Mouse (Mus musculus): ENCODE data around the gene Syce2. TPM values are rescaled to one million over a fixed set of nuclear protein-coding genes. Genes with fewer than 3 reads are reported as not detected.
"Not testable (repeated sequence)": the region's sequence is repeated elsewhere in the genome, so short reads cannot be mapped to it uniquely, and the experiment has no call there.

Gene Syce2
- polyA plus RNA-seq, 1 experiment from 2014 or later = 101 TPM

DNA sequence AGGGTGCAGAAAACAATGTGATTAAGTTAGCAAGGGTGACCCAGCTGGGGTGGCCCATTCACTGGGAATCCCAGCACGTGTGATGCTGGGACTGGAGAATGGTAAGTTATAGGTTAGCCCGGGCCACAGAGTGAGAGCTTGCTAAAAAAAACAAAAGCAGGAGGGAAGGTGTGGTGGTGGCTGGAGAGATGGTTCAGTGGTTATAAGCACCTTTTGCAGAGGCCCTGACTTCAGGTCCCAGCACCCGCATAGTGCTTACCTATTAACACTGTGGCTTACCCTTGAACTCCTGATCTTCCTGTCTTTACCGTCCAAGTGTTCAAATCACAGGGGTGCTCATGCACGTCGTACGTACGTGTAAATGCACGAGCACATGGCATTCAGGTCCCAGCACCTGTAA lies 35.1 kb downstream of the Syce2 start:
- Histone ChIP-seq H3K4me1 (peaks cover 28% of the 10 kb centered on the region), H3K4me3 (no peak overlapping the region), H3K4me2 (no peak overlapping the region), H3K9me3 (no peaks in the 10 kb centered on the region), H3K27me3 (peaks cover 29% of the 10 kb centered on the region), H3K27ac (no peak overlapping the region), H3K9ac (no peak overlapping the region), H3K36me3 (peaks cover 4% of the 10 kb centered on the region; the same call in 1 of the 2 replicates)
- WGBS = 92% methylated on average over 9 of the region's 9 CpGs
- ATAC-seq (ENCODE audit: insufficient number of reproducible peaks, insufficient read depth, low FRiP score, low TSS enrichment, low read depth) = no peak

DNA sequence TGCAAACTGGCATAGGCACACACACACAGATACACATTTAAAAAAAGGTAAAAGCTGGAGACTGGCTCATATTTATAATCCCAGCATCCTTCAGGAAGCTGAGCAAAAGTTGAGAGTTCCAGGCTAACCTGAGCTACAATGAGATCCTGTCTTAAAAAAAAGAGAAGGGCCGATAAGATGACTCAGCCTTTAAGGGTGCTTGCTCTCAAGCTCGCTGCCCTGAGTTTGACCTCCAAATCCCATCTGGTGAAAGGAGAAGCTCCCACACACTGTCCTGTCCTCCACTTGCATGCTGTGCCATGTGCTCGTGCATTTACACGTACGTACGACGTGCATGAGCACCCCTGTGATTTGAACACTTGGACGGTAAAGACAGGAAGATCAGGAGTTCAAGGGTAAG lies 35.6 kb downstream of the Syce2 start:
- no peak for ATAC-seq (ENCODE audit: insufficient number of reproducible peaks, insufficient read depth, low FRiP score, low TSS enrichment, low read depth)
- 75% methylated on average over 8 of the region's 8 CpGs for WGBS
- H3K4me2 ChIP-seq = no peak overlapping the region

DNA sequence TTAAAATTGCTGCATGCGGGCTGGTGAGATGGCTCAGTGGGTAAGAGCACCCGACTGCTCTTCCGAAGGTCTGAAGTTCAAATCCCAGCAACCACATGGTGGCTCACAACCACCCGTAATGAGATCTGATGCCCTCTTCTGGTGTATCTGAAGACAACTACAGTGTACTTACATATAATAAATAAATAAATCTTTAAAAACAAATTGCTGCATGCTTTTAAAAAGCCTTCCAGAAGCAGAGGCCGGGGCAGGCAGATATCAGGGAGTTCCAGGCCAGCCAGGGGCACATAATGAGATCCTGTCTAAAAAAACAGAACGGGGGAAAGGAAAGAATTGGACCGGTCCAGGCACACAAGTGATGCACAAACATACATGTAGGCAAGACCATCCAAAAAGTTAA lies 36.1 kb downstream of the Syce2 start:
- Histone ChIP-seq H3K9ac (peak overlapping the region; percentile 74; the same call in 1 of the 2 replicates), H3K27ac (peak overlapping the region; percentile 51; the same call in 1 of the 2 replicates), H3K4me2 (peak overlapping the region; percentile 82), H3K4me1 (peaks cover 30% of the 10 kb centered on the region), H3K27me3 (peaks cover 35% of the 10 kb centered on the region), H3K4me3 (peak overlapping the region; percentile 57)
- ATAC-seq (ENCODE audit: insufficient number of reproducible peaks, insufficient read depth, low FRiP score, low TSS enrichment, low read depth); H3K9me3 ChIP-seq; H3K36me3 ChIP-seq: not testable (repeated sequence)
- 21% methylated on average over 7 of the region's 7 CpGs for WGBS

More for the DNA sequence above, 35.6 kb downstream of the Syce2 start:
- Histone ChIP-seq H3K36me3 (peaks cover 4% of the 10 kb centered on the region; the same call in 1 of the 2 replicates), H3K27me3 (peaks cover 30% of the 10 kb centered on the region), H3K9ac (no peak overlapping the region), H3K9me3 (no peaks in the 10 kb centered on the region), H3K27ac (no peak overlapping the region), H3K4me3 (no peak overlapping the region), H3K4me1 (peaks cover 26% of the 10 kb centered on the region)

DNA sequence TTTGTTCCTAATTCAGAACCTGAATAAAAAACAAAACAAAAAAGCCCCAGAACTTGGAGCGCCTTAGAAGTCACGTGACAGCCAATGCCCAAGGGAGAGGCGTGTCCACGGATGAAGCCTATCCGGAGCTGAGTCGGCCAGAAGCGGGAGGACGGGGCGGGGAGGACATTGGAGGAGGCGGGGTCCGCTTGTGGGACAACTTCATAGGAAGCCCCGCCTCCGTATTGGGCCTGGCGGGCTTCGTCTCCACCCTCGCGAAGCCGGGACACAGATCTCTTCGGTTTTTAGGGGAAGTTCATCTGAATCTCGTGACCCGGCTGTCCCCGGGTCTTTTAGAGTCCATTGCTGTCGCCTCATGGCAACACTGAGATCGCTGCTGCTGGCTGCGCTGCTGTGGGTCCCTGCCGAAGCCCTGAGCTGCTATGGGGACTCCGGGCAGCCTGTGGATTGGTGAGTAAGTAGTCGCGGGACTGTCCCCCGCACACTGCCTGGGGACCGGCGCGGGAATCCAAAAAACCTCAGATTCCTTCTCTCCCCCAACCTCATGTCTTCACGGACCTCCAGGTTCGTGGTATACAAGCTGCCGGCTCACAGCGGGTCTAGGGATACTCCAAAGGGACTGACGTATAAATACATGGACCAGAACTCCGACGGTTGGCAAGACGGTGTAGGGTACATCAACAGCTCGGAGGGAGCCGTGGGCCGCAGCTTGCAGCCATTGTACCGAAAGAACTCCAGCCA lies 36.7 kb downstream of the Syce2 start, which contains the start of gene Dnase2a:
Gene Dnase2a, plus strand, starts transcription at position 140 of the 741 bp plus-strand sequence.
- ATAC-seq (ENCODE audit: insufficient number of reproducible peaks, insufficient read depth, low FRiP score, low TSS enrichment, low read depth) = peak; percentile 85
- Histone ChIP-seq H3K4me2 (peak within 1 kb of the TSS; percentile 82), H3K9ac (peak within 1 kb of the TSS; percentile 74), H3K9me3 (no peaks in the 10 kb centered on the region), H3K4me1 (peaks cover 29% of the 10 kb centered on the region), H3K27ac (peak within 1 kb of the TSS; percentile 51; the same call in 1 of the 2 replicates), H3K27me3 (peaks cover 41% of the 10 kb centered on the region), H3K4me3 (peak within 1 kb of the TSS; percentile 57), H3K36me3 (peaks cover 4% of the 10 kb centered on the region; the same call in 1 of the 2 replicates)
- WGBS = under 1% methylated on average over 45 of the region's 45 CpGs

DNA sequence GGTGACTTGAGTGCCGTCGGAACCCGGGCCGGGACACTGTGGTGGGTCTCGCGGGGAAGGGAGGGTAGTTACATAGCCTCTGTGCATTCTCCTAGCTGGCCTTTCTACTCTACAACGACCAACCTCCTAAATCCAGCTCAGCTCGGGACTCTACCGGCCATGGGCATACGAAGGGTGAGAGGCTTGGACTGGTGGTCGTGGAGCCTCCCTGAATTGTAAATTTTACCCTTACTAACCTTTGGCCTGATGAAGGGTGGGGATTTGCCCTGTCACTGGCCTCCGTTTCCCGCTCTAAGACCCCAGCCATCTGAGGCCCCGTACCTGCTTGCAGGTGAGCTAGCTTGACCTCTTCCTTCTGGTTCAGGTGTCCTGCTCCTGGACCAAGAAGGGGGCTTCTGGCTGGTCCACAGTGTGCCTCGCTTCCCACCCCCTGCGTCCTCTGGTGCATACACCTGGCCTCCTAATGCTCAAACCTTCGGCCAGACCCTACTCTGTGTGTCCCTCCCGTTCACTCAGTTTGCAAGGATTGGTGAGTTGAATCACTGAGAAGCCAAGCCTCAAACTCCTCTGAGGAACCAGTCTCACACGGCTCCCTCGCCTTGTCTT lies 37.4 kb downstream of the Syce2 start:
- H3K27me3 ChIP-seq = peaks cover 48% of the 10 kb centered on the region
- peak overlapping the region; percentile 82 for H3K4me2 ChIP-seq
- H3K4me3 ChIP-seq = peak overlapping the region; percentile 57
- H3K27ac ChIP-seq = no peak overlapping the region
- WGBS = 49% methylated on average over 20 of the region's 20 CpGs
- H3K9ac ChIP-seq = peak overlapping the region; percentile 74
- H3K4me1 ChIP-seq = peaks cover 29% of the 10 kb centered on the region
- no peak for ATAC-seq (ENCODE audit: insufficient number of reproducible peaks, insufficient read depth, low FRiP score, low TSS enrichment, low read depth)
- H3K9me3 ChIP-seq = no peaks in the 10 kb centered on the region
- H3K36me3 ChIP-seq = peaks cover 4% of the 10 kb centered on the region; the same call in 1 of the 2 replicates

DNA sequence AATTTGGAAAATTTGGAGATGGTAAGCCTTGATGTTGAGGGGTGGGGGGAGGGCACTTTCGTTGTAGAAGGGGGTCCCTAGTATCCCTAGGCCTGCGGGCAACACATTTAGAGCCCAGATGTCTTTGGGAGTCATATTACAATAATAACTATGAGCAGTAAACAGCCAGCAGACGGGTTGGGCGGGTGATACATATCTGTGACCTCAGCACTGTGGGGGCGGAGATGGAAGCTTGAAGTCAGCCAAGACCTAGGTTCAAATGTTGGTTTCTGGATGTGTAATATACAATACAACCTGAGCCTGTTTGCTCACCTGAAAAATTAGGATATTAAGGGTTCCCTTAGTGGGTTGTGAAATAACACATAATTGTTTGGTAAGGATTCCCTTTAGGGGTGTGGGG lies 38.0 kb downstream of the Syce2 start:
- Histone ChIP-seq H3K9me3 (no peaks in the 10 kb centered on the region), H3K4me1 (peaks cover 29% of the 10 kb centered on the region), H3K4me2 (peak overlapping the region; percentile 82), H3K27me3 (peaks cover 52% of the 10 kb centered on the region), H3K9ac (no peak overlapping the region), H3K27ac (no peak overlapping the region), H3K36me3 (peaks cover 4% of the 10 kb centered on the region; the same call in 1 of the 2 replicates), H3K4me3 (no peak overlapping the region; the same call in 1 of the 2 replicates)
- no peak for ATAC-seq (ENCODE audit: insufficient number of reproducible peaks, insufficient read depth, low FRiP score, low TSS enrichment, low read depth)
- 42% methylated on average over 5 of the region's 5 CpGs for WGBS

DNA sequence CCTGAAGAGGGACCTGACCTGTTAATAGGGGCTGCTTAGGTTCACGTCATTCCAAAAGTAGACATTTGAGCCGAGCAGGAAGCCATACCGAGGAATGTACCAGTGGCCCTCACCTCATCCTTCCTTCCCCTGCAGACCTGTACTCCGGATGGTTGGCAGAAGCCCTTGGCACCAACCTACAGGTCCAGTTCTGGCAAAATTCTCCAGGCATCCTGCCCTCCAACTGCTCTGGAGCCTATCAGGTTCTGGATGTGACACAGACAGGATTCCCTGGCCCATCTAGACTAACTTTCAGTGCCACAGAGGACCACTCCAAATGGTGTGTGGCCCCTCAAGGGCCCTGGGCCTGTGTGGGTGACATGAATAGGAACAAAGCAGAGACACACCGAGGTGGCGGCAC lies 38.6 kb downstream of the Syce2 start:
- peaks cover 56% of the 10 kb centered on the region for H3K27me3 ChIP-seq
- 83% methylated on average over 6 of the region's 6 CpGs for WGBS

DNA sequence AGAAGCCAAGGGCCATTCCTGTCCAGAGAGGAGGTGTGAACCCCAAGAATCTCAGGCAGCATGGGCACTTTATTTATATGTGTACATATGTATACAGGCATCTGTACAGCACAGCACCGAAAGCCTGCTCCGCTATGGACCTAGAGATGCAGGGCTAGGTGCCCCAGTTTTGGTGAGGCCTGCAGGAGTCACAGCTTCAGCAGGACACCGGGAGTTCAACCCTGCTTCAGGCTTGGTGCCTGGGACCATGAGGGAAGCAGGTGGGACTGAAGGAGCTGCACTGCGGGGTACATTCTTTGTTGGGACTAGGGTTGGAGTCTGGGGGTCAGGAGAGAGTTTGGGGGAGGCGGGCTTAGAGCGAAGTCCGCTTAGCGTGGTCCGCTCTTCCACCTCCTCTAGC lies 39.9 kb downstream of the Syce2 start:
- Histone ChIP-seq H3K9ac (no peak overlapping the region), H3K4me1 (peaks cover 29% of the 10 kb centered on the region), H3K4me2 (peak overlapping the region; percentile 74; the same call in 1 of the 2 replicates), H3K27me3 (peaks cover 68% of the 10 kb centered on the region), H3K27ac (no peak overlapping the region), H3K36me3 (peaks cover 4% of the 10 kb centered on the region; the same call in 1 of the 2 replicates), H3K9me3 (no peaks in the 10 kb centered on the region), H3K4me3 (no peak overlapping the region)
- no peak for ATAC-seq (ENCODE audit: insufficient number of reproducible peaks, insufficient read depth, low FRiP score, low TSS enrichment, low read depth)
- WGBS = 86% methylated on average over 9 of the region's 9 CpGs

More for the DNA sequence above, 38.6 kb downstream of the Syce2 start:
- no peak for ATAC-seq (ENCODE audit: insufficient number of reproducible peaks, insufficient read depth, low FRiP score, low TSS enrichment, low read depth)
- H3K27ac ChIP-seq = no peak overlapping the region
- peaks cover 4% of the 10 kb centered on the region; the same call in 1 of the 2 replicates for H3K36me3 ChIP-seq
- no peak overlapping the region for H3K4me3 ChIP-seq
- no peak overlapping the region for H3K9ac ChIP-seq
- no peak overlapping the region for H3K4me2 ChIP-seq
- H3K4me1 ChIP-seq = peaks cover 29% of the 10 kb centered on the region
- H3K9me3 ChIP-seq = no peaks in the 10 kb centered on the region

DNA sequence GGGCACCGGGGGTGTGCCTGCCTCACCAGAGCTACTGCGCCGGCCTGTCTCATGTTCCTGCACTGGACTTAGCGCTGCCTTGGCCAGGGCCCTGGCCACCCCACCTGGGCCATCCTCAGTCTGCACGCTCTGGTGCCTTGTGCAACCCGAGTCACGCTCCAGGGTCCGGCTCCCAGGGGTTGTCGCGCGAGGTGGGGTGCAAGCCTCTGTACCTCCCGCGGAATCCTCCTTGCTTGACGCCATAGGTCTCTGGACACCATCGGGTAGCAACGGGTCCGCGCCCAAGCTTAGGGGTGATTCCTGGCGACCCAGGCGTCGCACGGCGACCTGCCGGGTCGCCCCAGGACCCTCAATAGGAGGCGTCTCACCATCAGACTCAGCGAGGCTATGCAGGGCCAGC lies 40.5 kb downstream of the Syce2 start:
- Histone ChIP-seq H3K27me3 (peaks cover 72% of the 10 kb centered on the region), H3K27ac (no peak overlapping the region), H3K4me1 (peaks cover 29% of the 10 kb centered on the region), H3K4me2 (peak overlapping the region; percentile 74), H3K4me3 (peak overlapping the region; percentile 47), H3K9ac (peak overlapping the region; percentile 64), H3K36me3 (peaks cover 4% of the 10 kb centered on the region; the same call in 1 of the 2 replicates), H3K9me3 (no peaks in the 10 kb centered on the region)
- 19% methylated on average over 27 of the region's 27 CpGs for WGBS
- no peak for ATAC-seq (ENCODE audit: insufficient number of reproducible peaks, insufficient read depth, low FRiP score, low TSS enrichment, low read depth)

DNA sequence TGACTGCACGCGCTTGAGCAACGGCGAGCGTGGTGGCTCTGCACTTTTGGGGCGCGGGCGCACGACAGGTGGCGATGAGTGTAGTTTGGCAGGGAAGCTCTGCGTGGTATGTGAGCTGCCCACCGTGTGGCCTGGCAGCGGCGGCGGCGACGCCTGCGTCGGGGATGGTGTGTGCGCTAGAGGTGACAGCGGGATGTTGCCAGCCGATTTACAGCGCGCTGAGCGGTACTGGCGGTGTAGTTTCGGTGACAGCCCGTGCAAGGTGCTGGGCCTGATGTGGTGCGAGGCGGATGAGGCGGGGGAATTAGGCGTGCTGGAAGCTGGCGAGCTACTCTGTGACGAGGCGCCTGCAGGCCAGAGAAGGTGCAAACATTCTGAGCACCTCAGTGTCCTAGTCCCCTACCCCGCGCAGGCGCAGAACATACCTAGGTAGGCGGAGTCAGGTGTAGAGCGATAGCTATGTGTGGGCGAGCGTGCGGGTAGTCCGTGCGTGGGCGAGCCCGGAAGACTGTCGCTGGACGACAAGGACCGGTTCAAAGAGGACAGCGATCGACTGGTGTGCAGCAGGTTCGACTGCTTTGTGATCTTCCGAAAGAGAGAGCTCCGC lies 41.1 kb downstream of the Syce2 start:
- Histone ChIP-seq H3K4me1 (peaks cover 29% of the 10 kb centered on the region), H3K36me3 (peaks cover 4% of the 10 kb centered on the region; the same call in 1 of the 2 replicates), H3K9ac (peak overlapping the region; percentile 64), H3K27me3 (peaks cover 78% of the 10 kb centered on the region), H3K4me3 (peak overlapping the region; percentile 47), H3K9me3 (no peaks in the 10 kb centered on the region), H3K4me2 (peak overlapping the region; percentile 74), H3K27ac (no peak overlapping the region)
- no peak for ATAC-seq (ENCODE audit: insufficient number of reproducible peaks, insufficient read depth, low FRiP score, low TSS enrichment, low read depth)
- WGBS = 2% methylated on average over 55 of the region's 55 CpGs

DNA sequence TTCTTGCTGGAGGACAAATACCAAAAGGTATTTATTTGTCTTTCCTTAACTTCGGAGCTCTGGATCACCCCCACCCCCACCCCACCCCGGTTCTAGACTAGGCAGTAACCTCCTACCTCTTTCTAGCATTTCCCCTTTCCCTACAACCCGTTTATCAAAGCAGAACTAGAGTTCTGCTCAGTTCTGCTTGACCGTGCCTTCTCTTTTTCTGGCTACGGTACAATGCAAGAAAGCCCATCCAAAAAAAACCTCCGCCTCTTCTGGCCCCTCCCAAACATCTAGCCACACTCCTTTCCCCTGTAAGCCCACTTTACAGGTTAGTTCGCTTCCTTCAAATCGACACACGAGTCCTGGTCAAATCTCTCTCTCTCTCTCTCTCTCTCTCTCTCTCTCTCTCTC lies 41.6 kb downstream of the Syce2 start:
- no peak overlapping the region for H3K27ac ChIP-seq
- H3K27me3 ChIP-seq = peaks cover 83% of the 10 kb centered on the region
- 17% methylated on average over 9 of the region's 9 CpGs for WGBS
- peaks cover 4% of the 10 kb centered on the region; the same call in 1 of the 2 replicates for H3K36me3 ChIP-seq
- ATAC-seq (ENCODE audit: insufficient number of reproducible peaks, insufficient read depth, low FRiP score, low TSS enrichment, low read depth) = no peak
- H3K9ac ChIP-seq = peak overlapping the region; percentile 64
- H3K4me2 ChIP-seq = peak overlapping the region; percentile 74
- H3K4me3 ChIP-seq = peak overlapping the region; percentile 47
- no peaks in the 10 kb centered on the region for H3K9me3 ChIP-seq
- H3K4me1 ChIP-seq = peaks cover 29% of the 10 kb centered on the region
